Mouse (Mus musculus) hindbrain, embryonic 11.5 days (tissue): ENCODE results near the gene Dscam. TPM values are rescaled to one million over a fixed set of nuclear protein-coding genes. Genes with fewer than 3 reads are reported as not detected.

Experiments used
- ATAC-seq: fragments of 200-750 bp; cut with Nextera tagmentation; 2 replicates; pipeline ENCODE4 v1.8.0; 2017; ENCODE audit warnings: mild to moderate bottlenecking, moderate TSS enrichment, moderate library complexity; ENCODE audit not compliant: low FRiP score
- DNase-seq: peaks from one replicate; pipeline ENCODE4 v3.0.0-alpha.2; 2015; ENCODE audit warnings: low spot score
- H3K27ac ChIP-seq: fragments of 300-500 bp; sonication (generic); 2 replicates; pipeline ENCODE4 v1.5.1; 2014; ENCODE audit warnings: mild to moderate bottlenecking, low read depth, low read length
- H3K27me3 ChIP-seq: fragments of 300-500 bp; sonication (generic); 2 replicates; pipeline ENCODE4 v1.6.1; 2014; ENCODE audit warnings: mild to moderate bottlenecking, low read length, moderate library complexity, mixed read lengths; ENCODE audit not compliant: control insufficient read depth, insufficient read depth
- H3K36me3 ChIP-seq: fragments of 300-500 bp; sonication (generic); 2 replicates; pipeline ENCODE4 v1.6.1; 2014; ENCODE audit warnings: mild to moderate bottlenecking, low read length, moderate library complexity, mixed read lengths; ENCODE audit not compliant: control insufficient read depth, insufficient read depth
- H3K4me1 ChIP-seq: fragments of 300-500 bp; sonication (generic); replicated peaks from 2 replicates; pipeline ENCODE4 v1.6.1; 2014; ENCODE audit warnings: low read length, mixed read lengths; ENCODE audit not compliant: control insufficient read depth, insufficient read depth
- H3K4me2 ChIP-seq: fragments of 300-500 bp; sonication (generic); replicated peaks from 2 replicates; pipeline ENCODE4 v1.6.1; 2014; ENCODE audit warnings: mild to moderate bottlenecking, low read depth, low read length
- H3K4me3 ChIP-seq: fragments of 300-500 bp; sonication (generic); 2 replicates; pipeline ENCODE4 v1.5.1; 2014; ENCODE audit warnings: low read depth, low read length
- H3K9ac ChIP-seq: fragments of 300-500 bp; sonication (generic); 2 replicates; pipeline ENCODE4 v1.6.1; 2014; ENCODE audit warnings: low read depth, low read length
- H3K9me3 ChIP-seq: fragments of 300-500 bp; sonication (generic); 2 replicates; pipeline ENCODE4 v1.6.1; 2016; ENCODE audit warnings: low read length; ENCODE audit not compliant: control insufficient read depth
- WGBS: fragments of 180-500 bp; shearing (Covaris S2); extraction: QIAGEN DNeasy Blood & Tissue Kit; methylation state at CpG from one replicate; pipeline ENCODE4 v1.1.7; 2014; 5-methylcytosine and 5-hydroxymethylcytosine counted together
- polyA plus RNA-seq: library from polyadenylated mRNA; unstranded; fragments of >200 nt; fragmentation: Nextera tagmentation; extraction: Ambion mirVana; gene quantifications from 2 replicates; pipeline ENCODE4 v1.2.1, GENCODE M21; 2014

Gene Dscam
- polyA plus RNA-seq, 1 experiment from 2014 or later, result 2.0 TPM

- Histone ChIP-seq H3K27me3 (no peaks in the 10 kb centered on the region), H3K9ac (no peak overlapping the region), H3K36me3 (no peaks in the 10 kb centered on the region), H3K4me2 (no peak overlapping the region), H3K27ac (no peak overlapping the region), H3K4me3 (no peak overlapping the region), H3K4me1 (no peaks in the 10 kb centered on the region), H3K9me3 (no peaks in the 10 kb centered on the region)
- no peak for ATAC-seq
- 86% methylated on average over 1 of the region's 1 CpGs for WGBS
- DNase-seq, result no peak
Observed at GRCm38 (mm10) chr16:96907081-96907480, 263.5 kb downstream of the Dscam start.

GRCm38 (mm10) chr16:96906630-96907029 is 263.9 kb downstream of the Dscam start:
- no peak overlapping the region for H3K4me3 ChIP-seq
- DNase-seq, result no peak
- H3K36me3 ChIP-seq, result no peaks in the 10 kb centered on the region
- no peak overlapping the region for H3K4me2 ChIP-seq
- no peak for ATAC-seq
- no peaks in the 10 kb centered on the region for H3K9me3 ChIP-seq
- H3K4me1 ChIP-seq, result no peaks in the 10 kb centered on the region
- 80% methylated on average over 2 of the region's 2 CpGs for WGBS
- no peaks in the 10 kb centered on the region for H3K27me3 ChIP-seq
- no peak overlapping the region for H3K9ac ChIP-seq
- H3K27ac ChIP-seq, result no peak overlapping the region

- 60% methylated on average over 2 of the region's 2 CpGs for WGBS
- H3K27ac ChIP-seq, result no peak overlapping the region
- no peak for ATAC-seq
Observed at GRCm38 (mm10) chr16:96904761-96905160, 265.8 kb downstream of the Dscam start.

GRCm38 (mm10) chr16:96904359-96904758 is 266.2 kb downstream of the Dscam start:
- H3K4me2 ChIP-seq, result no peak overlapping the region
- no peak overlapping the region for H3K27ac ChIP-seq
- H3K9ac ChIP-seq, result no peak overlapping the region
- no peaks in the 10 kb centered on the region for H3K9me3 ChIP-seq
- peak; percentile 29 for DNase-seq
- H3K27me3 ChIP-seq, result no peaks in the 10 kb centered on the region
- no peak overlapping the region for H3K4me3 ChIP-seq
- peak; percentile 45 for ATAC-seq
- WGBS, result 25% methylated on average over 2 of the region's 2 CpGs
- H3K4me1 ChIP-seq, result no peaks in the 10 kb centered on the region
- no peaks in the 10 kb centered on the region for H3K36me3 ChIP-seq

More at GRCm38 (mm10) chr16:96904761-96905160, 265.8 kb downstream of the Dscam start:
- Histone ChIP-seq H3K27me3 (no peaks in the 10 kb centered on the region), H3K9me3 (no peaks in the 10 kb centered on the region), H3K4me2 (no peak overlapping the region), H3K4me3 (no peak overlapping the region), H3K9ac (no peak overlapping the region), H3K36me3 (no peaks in the 10 kb centered on the region), H3K4me1 (no peaks in the 10 kb centered on the region)
- no peak for DNase-seq

GRCm38 (mm10) chr16:96902596-96902995 is 268.0 kb downstream of the Dscam start:
- H3K36me3 ChIP-seq, result no peaks in the 10 kb centered on the region
- ATAC-seq, result no peak

GRCm38 (mm10) chr16:96901234-96902014 is 269.1 kb downstream of the Dscam start:
- ATAC-seq, result no peak
- no peaks in the 10 kb centered on the region for H3K4me1 ChIP-seq
- no peak overlapping the region for H3K4me2 ChIP-seq
- H3K27ac ChIP-seq, result no peak overlapping the region
- H3K36me3 ChIP-seq, result no peaks in the 10 kb centered on the region
- no peak overlapping the region for H3K9ac ChIP-seq
- no peaks in the 10 kb centered on the region for H3K9me3 ChIP-seq
- no peak overlapping the region for H3K4me3 ChIP-seq
- H3K27me3 ChIP-seq, result no peaks in the 10 kb centered on the region
- 80% methylated on average over 3 of the region's 3 CpGs for WGBS
- DNase-seq, result no peak

More at GRCm38 (mm10) chr16:96902596-96902995, 268.0 kb downstream of the Dscam start:
- Histone ChIP-seq H3K9ac (no peak overlapping the region), H3K4me1 (no peaks in the 10 kb centered on the region), H3K4me3 (no peak overlapping the region), H3K4me2 (no peak overlapping the region), H3K9me3 (no peaks in the 10 kb centered on the region), H3K27ac (no peak overlapping the region), H3K27me3 (no peaks in the 10 kb centered on the region)
- no peak for DNase-seq

- H3K9ac ChIP-seq, result no peak overlapping the region
- no peak overlapping the region for H3K4me2 ChIP-seq
- no peak overlapping the region for H3K4me3 ChIP-seq
- H3K36me3 ChIP-seq, result no peaks in the 10 kb centered on the region
- H3K4me1 ChIP-seq, result no peaks in the 10 kb centered on the region
- no peaks in the 10 kb centered on the region for H3K27me3 ChIP-seq
- ATAC-seq (no peak), DNase-seq (no peak)
- no peak overlapping the region for H3K27ac ChIP-seq
- no peaks in the 10 kb centered on the region for H3K9me3 ChIP-seq
Observed at GRCm38 (mm10) chr16:96899329-96899728, 271.2 kb downstream of the Dscam start.

- no peak for ATAC-seq
Observed at GRCm38 (mm10) chr16:96896510-96897133, 273.9 kb downstream of the Dscam start.

GRCm38 (mm10) chr16:96888036-96888435 is 282.5 kb downstream of the Dscam start:
- Histone ChIP-seq H3K4me1 (no peaks in the 10 kb centered on the region), H3K9ac (no peak overlapping the region), H3K9me3 (no peaks in the 10 kb centered on the region), H3K27me3 (no peaks in the 10 kb centered on the region), H3K4me3 (no peak overlapping the region), H3K36me3 (no peaks in the 10 kb centered on the region), H3K27ac (no peak overlapping the region), H3K4me2 (no peak overlapping the region)
- no peak for DNase-seq
- no peak for ATAC-seq
- 86% methylated on average over 1 of the region's 1 CpGs for WGBS

More at GRCm38 (mm10) chr16:96896510-96897133, 273.9 kb downstream of the Dscam start:
- no peak overlapping the region for H3K9ac ChIP-seq
- DNase-seq, result peak; percentile 60
- no peaks in the 10 kb centered on the region for H3K27me3 ChIP-seq
- no peaks in the 10 kb centered on the region for H3K4me1 ChIP-seq
- WGBS, result 67% methylated on average over 10 of the region's 10 CpGs
- no peak overlapping the region for H3K4me2 ChIP-seq
- no peak overlapping the region for H3K4me3 ChIP-seq
- H3K36me3 ChIP-seq, result no peaks in the 10 kb centered on the region
- H3K27ac ChIP-seq, result no peak overlapping the region
- H3K9me3 ChIP-seq, result no peaks in the 10 kb centered on the region
